Mouse (Mus musculus) heart, adult 2 months (tissue): ENCODE results near the gene Anln. TPM values are rescaled to one million over a fixed set of nuclear protein-coding genes. Genes with fewer than 3 reads are reported as not detected.

Experiments used
- DNase-seq, 2 experiments: peaks; one replicate each; pipeline ENCODE4 v3.0.0; 2021
- H3K27ac ChIP-seq: fragments of 200-600 bp; 2 replicates; pipeline ENCODE4 v1.8.1; 2022
- H3K27me3 ChIP-seq: fragments of 200-500 bp; 2 replicates; pipeline ENCODE4 v1.6.1; 2012; ENCODE audit warnings: mild to moderate bottlenecking, low read length, inconsistent platforms, mixed read lengths; ENCODE audit not compliant: control insufficient read depth, insufficient read depth
- H3K36me3 ChIP-seq: fragments of 200-500 bp; 2 replicates; pipeline ENCODE4 v1.6.1; 2012; ENCODE audit warnings: low read length, inconsistent platforms; ENCODE audit not compliant: control insufficient read depth, insufficient read depth
- H3K4me1 ChIP-seq: fragments of 200-500 bp; 2 replicates; pipeline ENCODE4 v1.6.1; 2011; ENCODE audit warnings: low read length; ENCODE audit not compliant: control insufficient read depth, insufficient read depth
- H3K4me3 ChIP-seq: fragments of 200-600 bp; 2 replicates; pipeline ENCODE4 v1.8.1; 2022
- H3K79me2 ChIP-seq: fragments of 200-500 bp; replicated peaks from 2 replicates; pipeline ENCODE4 v1.6.1; 2012; ENCODE audit warnings: mild to moderate bottlenecking, inconsistent platforms, low read length, moderate library complexity, mixed read lengths; ENCODE audit not compliant: control insufficient read depth, insufficient read depth
- H3K9ac ChIP-seq: fragments of 200-500 bp; 2 replicates; pipeline ENCODE4 v1.6.1; 2012; ENCODE audit warnings: low read depth, mild to moderate bottlenecking, control low read depth, inconsistent platforms, low read length, mixed read lengths
- CTCF ChIP-seq: fragments of 200-600 bp; IDR thresholded peaks from 2 replicates; pipeline ENCODE4 v1.8.1; 2022; ENCODE audit warnings: antibody characterized with exemption, mild to moderate bottlenecking, moderate library complexity
- EP300 ChIP-seq: fragments of 200-500 bp; IDR thresholded peaks from 2 replicates; pipeline ENCODE4 v1.6.1; 2011; ENCODE audit warnings: low read depth, low read length, control low read depth; ENCODE audit not compliant: insufficient read depth
- POLR2A ChIP-seq: fragments of 200-500 bp; IDR thresholded peaks from 2 replicates; pipeline ENCODE4 v1.6.1; 2011; ENCODE audit warnings: mild to moderate bottlenecking, low read depth, low read length, control low read depth; ENCODE audit not compliant: insufficient read depth
- WGBS: fragments of 180-500 bp; shearing (Covaris S2); methylation state at CpG from one replicate; pipeline ENCODE4 v1.1.7; 2018; 5-methylcytosine and 5-hydroxymethylcytosine counted together
- intact Hi-C: fragments of 180-260 bp; cut with DNase I; formaldehyde crosslinking; loops from one replicate; pipeline ENCODE4 v1.15.1; 2025
- polyA plus RNA-seq: library from polyadenylated mRNA; depleted of rRNA; stranded (reverse); fragments of >200 nt; gene quantifications from 2 replicates; pipeline ENCODE4 v1.2.3, GENCODE M21; 2012
- total RNA-seq, 2 experiments: library from RNA; stranded (reverse); gene quantifications; 2 replicates each; pipeline ENCODE4 v1.2.3; 2021

Gene Anln
- total and polyA plus RNA-seq, 3 experiments = 0.43 to 1.5 (median 1.4) TPM

- H3K4me1 ChIP-seq = no peaks in the 10 kb centered on the region
- no peaks in the 10 kb centered on the region; the same call in 1 of the 2 replicates for H3K36me3 ChIP-seq
- no peak overlapping the region for H3K4me3 ChIP-seq
- 76% methylated on average over 2 of the region's 2 CpGs for WGBS
- TF ChIP-seq POLR2A = no peak
- TF ChIP-seq EP300 = no peak
- no peak for TF ChIP-seq CTCF
- H3K9ac ChIP-seq = no peak overlapping the region
- H3K27ac ChIP-seq = no peak overlapping the region
- no peaks in the 10 kb centered on the region for H3K79me2 ChIP-seq
- DNase-seq = no peak
- no peaks in the 10 kb centered on the region for H3K27me3 ChIP-seq
- intact Hi-C loops = no loop called here
Observed at GRCm38 (mm10) chr9:22394725-22395124, 5.7 kb upstream of the Anln start.

DNA sequence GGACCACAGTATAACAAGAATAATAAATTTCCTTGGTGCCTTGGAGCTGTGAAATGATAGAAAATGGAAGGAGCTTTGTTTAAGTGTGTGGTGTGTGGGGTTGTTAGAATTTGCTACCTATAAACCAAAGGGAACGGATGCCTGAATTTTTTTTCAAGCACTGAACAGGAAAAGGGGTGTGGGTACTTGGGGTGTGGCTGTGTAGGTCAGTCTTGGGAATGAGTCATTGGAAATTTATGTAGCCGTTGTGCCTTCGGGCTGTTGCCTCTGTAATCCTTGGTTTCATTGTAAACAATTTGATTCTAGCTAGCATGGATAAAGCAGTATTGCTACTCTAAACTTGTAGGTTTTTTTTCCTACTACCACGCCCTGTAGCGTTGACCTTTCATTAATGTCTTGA, 1.4 kb upstream of the Anln start:
- Histone ChIP-seq H3K9ac (no peak overlapping the region), H3K36me3 (no peaks in the 10 kb centered on the region; the same call in 1 of the 2 replicates), H3K27ac (no peak overlapping the region), H3K27me3 (no peaks in the 10 kb centered on the region), H3K4me3 (no peak overlapping the region), H3K4me1 (no peaks in the 10 kb centered on the region), H3K79me2 (no peaks in the 10 kb centered on the region)
- intact Hi-C loops = no loop called here
- WGBS = 62% methylated on average over 5 of the region's 5 CpGs
- DNase-seq = no peak
- TF ChIP-seq POLR2A (no peak), EP300 (no peak), CTCF (no peak)

GRCm38 (mm10) chr9:22389736-22390245, 803 bp upstream of the Anln start:
- TF ChIP-seq EP300 (no peak), CTCF (no peak), POLR2A (no peak)
- no peaks in the 10 kb centered on the region for H3K4me1 ChIP-seq
- no peak overlapping the region for H3K9ac ChIP-seq
- H3K27ac ChIP-seq = peak overlapping the region; percentile 92
- intact Hi-C loops = loop anchor here (2.0 kb wide), 1 partner anchor 21 kb away; the partner anchor contains the start of gene 9530077C05Rik
- no peaks in the 10 kb centered on the region for H3K79me2 ChIP-seq
- no peaks in the 10 kb centered on the region for H3K27me3 ChIP-seq
- no peaks in the 10 kb centered on the region; the same call in 1 of the 2 replicates for H3K36me3 ChIP-seq
- no peak for DNase-seq
- no peak overlapping the region; the same call in 1 of the 2 replicates for H3K4me3 ChIP-seq
- WGBS = 59% methylated on average over 6 of the region's 6 CpGs

DNA sequence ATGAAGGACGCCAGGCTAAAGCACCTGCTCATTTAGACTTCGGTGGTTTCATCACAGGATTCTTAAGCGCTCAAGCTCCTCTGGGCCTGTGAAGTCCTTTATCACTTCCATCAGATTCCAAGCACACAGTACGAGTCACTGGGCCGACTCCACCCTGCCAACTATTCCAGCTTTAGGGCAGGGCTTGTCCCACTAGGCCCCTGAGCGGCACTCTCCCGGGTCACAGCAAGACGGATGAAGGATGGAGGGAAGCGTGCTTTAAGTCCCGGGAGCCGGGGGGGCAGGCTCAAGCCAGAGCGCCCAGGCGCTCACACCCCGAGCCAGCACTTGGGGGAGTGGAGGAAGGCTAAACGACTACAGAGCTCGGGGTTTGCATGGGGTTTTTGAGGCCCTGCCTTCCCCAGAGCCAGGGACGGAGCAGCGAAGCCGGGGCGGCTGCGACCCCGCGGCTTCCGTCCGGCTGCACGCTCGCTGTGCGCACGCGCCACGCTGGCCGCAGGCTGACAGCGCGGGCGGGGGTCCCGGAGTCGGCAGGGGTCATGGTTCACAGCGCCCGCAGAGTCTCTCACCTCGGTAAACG, 497 bp downstream of the Anln start:
- WGBS = 1% methylated on average over 41 of the region's 41 CpGs
- Histone ChIP-seq H3K27me3 (no peaks in the 10 kb centered on the region), H3K36me3 (no peaks in the 10 kb centered on the region; the same call in 1 of the 2 replicates), H3K4me1 (no peaks in the 10 kb centered on the region), H3K9ac (peak overlapping the region; percentile 4; the same call in 1 of the 2 replicates), H3K79me2 (no peaks in the 10 kb centered on the region), H3K4me3 (peak overlapping the region; percentile 75), H3K27ac (no peak overlapping the region)
- intact Hi-C loops = loop anchor here (2.0 kb wide), 1 partner anchor 22 kb away; the partner anchor contains the start of gene 9530077C05Rik
- peak in 1 of 2 experiments; percentile 35 for DNase-seq
- TF ChIP-seq POLR2A = no peak
- no peak for TF ChIP-seq EP300
- TF ChIP-seq CTCF = no peak

GRCm38 (mm10) chr9:22387901-22388300, 1.1 kb downstream of the Anln start:
- no peak for TF ChIP-seq POLR2A
- no peak overlapping the region for H3K9ac ChIP-seq
- H3K27ac ChIP-seq = no peak overlapping the region
- no peaks in the 10 kb centered on the region; the same call in 1 of the 2 replicates for H3K36me3 ChIP-seq
- no peaks in the 10 kb centered on the region for H3K4me1 ChIP-seq
- intact Hi-C loops = loop anchor here (2.0 kb wide), 1 partner anchor 23 kb away; the partner anchor contains the start of gene 9530077C05Rik
- H3K27me3 ChIP-seq = no peaks in the 10 kb centered on the region
- no peaks in the 10 kb centered on the region for H3K79me2 ChIP-seq
- H3K4me3 ChIP-seq = no peak overlapping the region
- WGBS = 21% methylated on average over 6 of the region's 6 CpGs
- DNase-seq = no peak

DNA sequence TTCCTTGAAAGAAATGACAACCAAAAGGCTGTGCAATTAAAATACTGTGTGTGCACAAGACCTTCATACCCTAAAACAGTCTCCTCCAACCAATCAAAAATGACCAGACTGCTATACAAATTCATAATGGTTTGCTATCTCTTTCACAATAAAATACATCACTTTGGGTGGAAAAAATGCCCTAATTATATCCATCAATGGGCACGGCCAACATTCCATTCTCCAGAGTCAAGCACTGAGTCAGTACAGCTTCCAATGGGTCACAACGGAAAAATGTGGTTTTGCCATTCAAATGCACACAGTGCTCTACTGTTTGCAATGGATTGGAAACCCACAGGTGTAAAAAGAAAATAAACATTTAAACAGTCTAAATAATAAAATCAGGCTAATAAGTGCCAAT, 3.1 kb downstream of the Anln start:
- H3K36me3 ChIP-seq = no peaks in the 10 kb centered on the region; the same call in 1 of the 2 replicates
- WGBS = 59% methylated on average over 2 of the region's 2 CpGs
- TF ChIP-seq CTCF (no peak), EP300 (no peak), POLR2A (no peak)

More for the DNA sequence above, 3.1 kb downstream of the Anln start:
- Histone ChIP-seq H3K4me3 (no peak overlapping the region), H3K79me2 (no peaks in the 10 kb centered on the region), H3K27me3 (no peaks in the 10 kb centered on the region), H3K4me1 (no peaks in the 10 kb centered on the region), H3K9ac (no peak overlapping the region), H3K27ac (no peak overlapping the region)
- no peak for DNase-seq
- intact Hi-C loops = no loop called here
